Mouse (Mus musculus): ENCODE results near the gene Lactbl1.

Gene Lactbl1

DNA sequence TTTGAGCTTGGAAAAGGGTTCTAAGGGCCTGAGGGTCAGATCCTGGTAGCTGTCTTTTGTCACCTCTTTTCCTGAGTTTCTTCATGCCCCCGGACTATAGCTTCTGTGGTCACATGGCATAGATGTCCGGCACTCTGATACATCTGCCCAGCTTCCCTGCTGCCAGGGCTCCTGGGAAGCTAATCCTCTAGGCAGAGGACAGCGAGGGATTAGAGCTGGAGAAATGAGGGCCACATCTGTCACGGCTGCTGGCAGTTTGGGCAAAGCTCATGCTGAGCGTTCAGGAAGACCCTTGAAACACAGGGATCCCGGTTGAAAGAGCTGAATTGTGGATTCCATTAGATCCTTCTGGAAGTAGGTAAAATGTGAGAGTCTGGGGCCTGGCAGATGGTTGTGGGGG, at the start of gene Lactbl1:
Lactbl1 (plus strand) TSS at position 234 of the 400 bp plus-strand sequence.
- no peak for TF ChIP-seq GATA4 (IDR thresholded peaks at IDR 0.05; ENCODE audit: insufficient replicate concordance, low read length)

DNA sequence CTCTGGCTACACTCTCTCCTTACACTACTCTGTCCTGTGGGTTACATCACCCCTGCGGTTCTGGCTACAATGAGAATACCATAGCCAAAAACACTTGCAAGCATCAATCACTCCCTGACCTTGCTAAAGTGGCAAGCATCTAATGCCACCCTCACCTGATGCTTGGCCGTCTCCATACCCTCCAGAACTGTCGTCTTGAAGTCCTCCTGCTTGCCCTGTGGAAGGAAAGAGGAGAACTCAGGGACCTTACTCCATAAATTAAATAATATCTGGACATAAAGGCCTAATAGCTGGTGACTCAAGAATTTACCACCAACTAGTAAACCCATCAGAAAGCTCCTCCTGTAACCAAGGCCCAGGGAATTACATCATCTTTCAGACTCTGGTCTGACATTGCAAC, 40.5 kb upstream of the Lactbl1 start:
- no peak for TF ChIP-seq GATA4 (IDR thresholded peaks at IDR 0.05; ENCODE audit: insufficient replicate concordance, low read length)

DNA sequence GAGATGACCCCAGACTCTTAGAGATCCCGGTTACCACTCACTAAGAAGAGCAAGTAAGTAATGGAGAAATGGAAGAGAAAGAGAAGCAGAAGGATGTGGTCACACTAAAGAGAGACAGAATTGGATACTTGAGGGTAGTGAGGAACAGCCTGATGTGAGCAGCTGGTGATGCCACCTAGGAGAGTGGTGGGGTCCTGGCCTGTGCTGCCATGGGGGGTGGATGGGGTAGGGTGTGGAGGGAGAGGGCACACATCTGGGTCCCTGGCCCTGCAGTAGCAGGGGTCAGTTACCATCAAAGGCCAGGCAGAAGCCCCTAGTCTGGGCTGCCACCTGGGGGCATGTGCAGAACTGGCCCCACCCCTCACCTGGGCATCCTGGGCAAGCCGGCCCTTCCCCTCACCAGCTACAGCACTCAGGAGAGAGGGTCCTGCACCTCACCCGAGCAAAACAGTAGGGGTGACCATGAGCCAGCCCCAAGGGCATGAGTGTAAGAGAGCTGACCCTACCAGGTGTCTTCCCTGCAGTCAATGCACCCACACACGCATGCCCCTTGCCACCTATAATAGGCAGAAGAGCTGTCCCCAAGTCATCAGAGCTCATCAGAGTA, 35.1 kb upstream of the Lactbl1 start:
- no peak for TF ChIP-seq GATA4 (IDR thresholded peaks at IDR 0.05; ENCODE audit: insufficient replicate concordance, low read length)

DNA sequence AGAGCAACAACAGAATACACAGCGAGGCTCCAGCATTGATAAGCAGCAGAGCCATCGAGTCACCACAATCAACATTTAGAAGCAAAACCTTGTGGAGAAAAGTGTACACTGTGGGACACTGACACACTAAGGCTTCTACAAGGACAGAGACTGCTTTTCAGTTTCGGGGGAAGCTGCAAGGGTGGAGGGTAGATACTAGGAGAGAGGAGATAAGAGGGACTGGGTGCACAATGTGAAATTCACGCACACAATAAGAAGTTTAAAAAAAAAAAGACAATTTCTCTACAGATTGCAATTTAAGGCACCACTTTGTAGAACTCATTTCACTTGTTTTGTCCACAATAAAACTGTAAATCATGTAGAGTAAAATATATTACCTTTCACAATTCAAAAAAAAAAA, 34.4 kb upstream of the Lactbl1 start:
- TF ChIP-seq GATA4 (IDR thresholded peaks at IDR 0.05; ENCODE audit: insufficient replicate concordance, low read length), result no peak

DNA sequence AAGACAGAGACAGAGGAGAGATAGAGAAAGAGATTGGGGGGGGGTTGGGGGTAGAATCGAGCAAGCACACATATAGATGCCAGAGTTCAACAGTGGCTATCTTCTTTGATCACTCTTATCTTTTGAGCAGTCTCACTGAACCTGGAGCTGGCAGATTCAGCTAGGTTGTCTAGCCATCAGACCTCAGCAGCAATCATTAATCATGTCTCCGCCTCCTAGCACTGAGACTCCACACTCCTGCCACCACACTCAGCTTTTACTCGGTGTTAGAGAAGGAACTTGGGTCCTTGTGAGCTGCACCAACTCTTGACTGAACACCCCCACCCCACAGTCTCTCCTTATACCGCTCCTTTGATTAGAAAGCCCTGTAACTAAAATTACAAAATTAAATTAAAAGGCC, 30.3 kb upstream of the Lactbl1 start:
- peak; percentile 18; the same call in 1 of the 2 replicates for TF ChIP-seq GATA4 (IDR thresholded peaks at IDR 0.05; ENCODE audit: insufficient replicate concordance, low read length)

DNA sequence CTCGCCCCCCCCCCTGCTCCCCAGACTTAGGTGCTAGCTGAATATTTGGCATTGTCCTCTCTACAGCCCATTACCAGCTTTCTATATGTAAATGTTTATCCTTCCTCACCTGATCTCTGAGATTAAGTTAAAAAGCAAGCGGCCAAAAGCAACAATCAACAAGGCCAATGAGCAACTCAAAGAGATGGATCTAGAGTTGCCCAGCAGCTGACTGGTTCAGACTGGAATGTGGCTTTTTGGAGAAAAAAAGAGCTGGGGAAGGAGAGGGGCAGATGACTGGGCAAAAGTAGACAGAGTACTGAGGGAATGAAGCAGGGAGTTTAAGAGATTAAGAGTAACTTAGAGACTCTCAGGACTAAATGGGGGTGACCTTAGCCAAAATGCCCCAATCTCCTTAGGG, 28.4 kb upstream of the Lactbl1 start:
- no peak for TF ChIP-seq GATA4 (IDR thresholded peaks at IDR 0.05; ENCODE audit: insufficient replicate concordance, low read length)

DNA sequence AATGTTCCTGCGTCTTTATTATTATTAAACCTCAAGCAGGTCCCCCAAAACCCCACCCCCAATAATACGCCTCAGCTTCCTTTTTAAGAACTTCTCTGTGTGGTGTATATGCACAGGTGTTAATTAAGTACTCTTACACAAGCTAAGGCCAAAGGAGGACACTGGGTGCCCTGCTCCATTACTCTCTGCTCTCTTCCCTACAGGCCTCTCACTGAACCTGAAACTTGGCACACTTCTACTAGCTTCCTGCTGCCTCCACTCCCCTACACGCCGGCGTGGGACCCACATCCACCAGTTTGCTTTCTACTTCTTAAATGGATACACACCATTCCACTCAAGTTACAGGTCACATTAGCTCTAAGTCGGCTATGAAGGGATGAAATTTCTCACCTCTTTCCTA, 27.2 kb upstream of the Lactbl1 start:
- no peak for TF ChIP-seq GATA4 (IDR thresholded peaks at IDR 0.05; ENCODE audit: insufficient replicate concordance, low read length)

DNA sequence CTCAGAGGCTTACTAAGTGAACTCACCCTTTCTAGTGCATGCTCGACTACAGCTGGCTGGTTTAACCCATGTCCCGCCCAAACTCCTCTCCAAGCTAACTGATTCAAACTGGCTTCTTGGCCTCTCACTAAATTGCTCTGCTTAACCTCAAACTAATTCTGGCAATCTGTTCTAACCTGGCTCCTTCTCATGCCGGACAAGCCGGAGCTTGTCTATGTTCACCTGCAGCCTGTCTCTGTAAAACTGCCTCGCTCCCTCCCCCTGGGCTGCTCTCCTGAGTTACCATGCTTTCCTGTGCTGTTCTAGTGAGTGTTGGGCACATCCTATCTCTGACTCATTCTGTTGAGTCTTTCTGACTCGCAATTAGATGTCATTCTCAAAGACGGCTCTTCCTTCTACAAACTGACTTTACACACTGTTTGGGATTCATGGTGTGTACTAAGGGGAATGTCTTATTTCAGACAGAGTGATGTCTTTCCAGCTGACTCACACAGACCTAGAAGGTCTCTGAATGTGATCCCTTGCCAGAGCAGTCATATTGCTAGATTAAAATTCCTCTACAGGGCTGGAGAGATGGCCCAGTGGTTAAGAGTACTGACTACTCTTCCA, 24.0 kb upstream of the Lactbl1 start:
- no peak for TF ChIP-seq GATA4 (IDR thresholded peaks at IDR 0.05; ENCODE audit: insufficient replicate concordance, low read length)

DNA sequence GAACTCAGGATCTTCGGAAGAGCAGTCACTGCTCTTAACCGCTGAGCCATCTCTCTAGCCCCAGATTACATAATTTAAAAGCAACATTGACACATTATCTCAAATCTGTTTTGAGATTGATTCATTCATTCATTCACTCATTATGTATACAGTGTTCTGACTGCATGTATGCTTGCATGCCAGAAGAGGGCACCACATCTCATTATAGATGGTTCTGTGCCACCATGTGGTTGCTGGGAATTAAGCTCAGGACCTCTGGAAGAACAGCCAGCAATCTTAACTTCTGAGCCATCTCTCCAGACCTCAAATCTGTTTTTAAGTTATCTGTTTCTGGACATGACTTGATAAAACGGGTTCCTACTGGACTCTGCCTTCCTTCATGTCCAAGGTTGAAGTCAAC, 22.6 kb upstream of the Lactbl1 start:
- no peak for TF ChIP-seq GATA4 (IDR thresholded peaks at IDR 0.05; ENCODE audit: insufficient replicate concordance, low read length)

DNA sequence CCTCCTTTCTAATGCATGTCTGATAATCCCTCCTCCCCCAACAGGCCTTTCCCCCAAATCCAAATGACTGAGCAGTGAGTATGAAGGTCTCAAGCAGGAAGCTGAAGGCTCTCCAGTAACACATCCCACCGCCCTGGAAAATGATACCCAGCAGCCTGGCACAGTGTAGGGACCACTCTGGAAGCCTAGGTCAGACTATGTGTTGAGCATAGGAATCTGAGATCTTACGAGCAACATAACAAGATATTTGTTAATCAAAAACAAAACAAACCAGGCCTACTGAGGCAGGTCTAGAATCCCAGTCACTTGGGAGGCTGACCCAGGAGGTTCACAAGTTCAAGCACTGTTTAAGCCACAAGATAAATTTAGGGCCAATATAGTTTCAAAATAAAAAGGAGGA, 21.9 kb upstream of the Lactbl1 start:
- no peak for TF ChIP-seq GATA4 (IDR thresholded peaks at IDR 0.05; ENCODE audit: insufficient replicate concordance, low read length)

DNA sequence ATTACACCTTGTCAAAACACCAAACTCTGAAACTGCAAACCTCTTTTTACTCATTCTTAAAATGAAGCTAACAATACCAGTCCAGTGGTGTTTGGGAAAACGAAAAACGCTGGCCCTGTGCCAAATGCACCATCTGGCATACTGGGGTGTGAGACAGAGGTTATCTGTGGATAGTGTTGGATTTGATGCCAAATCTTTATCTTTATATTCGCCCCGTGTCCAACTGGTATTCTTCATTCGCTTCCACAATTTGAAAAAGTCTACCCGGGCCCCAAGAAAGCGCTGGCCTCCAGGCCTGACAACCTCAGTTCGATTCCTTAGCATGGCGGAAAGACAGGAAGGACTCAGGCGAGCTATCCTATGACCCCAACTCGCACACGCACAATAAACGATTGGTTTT, 20.9 kb upstream of the Lactbl1 start:
- no peak for TF ChIP-seq GATA4 (IDR thresholded peaks at IDR 0.05; ENCODE audit: insufficient replicate concordance, low read length)

DNA sequence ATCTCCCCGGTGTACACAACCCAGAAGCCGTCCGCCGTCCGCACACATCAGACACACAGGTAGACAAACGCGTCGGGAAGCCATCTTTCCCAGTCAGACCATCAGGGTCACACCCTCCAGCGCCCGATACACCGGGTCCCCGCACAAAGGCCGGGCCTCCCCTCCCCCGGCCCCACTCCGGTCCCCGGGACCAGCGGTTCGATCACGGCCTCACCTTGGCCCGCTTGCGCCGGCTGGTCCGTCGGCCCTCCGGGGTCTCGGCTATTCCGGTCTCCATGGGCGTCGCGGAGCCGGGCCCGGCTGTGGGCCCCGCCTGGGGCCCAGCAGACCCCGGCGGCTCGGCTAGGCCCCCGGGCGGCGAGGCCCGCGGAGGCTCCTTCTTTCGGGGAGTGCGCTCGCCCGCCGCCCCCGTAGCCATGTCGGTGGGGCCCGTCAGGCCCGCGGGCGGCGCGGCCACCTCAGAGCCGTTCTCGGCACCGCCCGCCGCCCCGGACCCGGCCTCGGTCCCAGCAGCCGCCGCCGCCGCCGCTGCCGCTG, 20.3 kb upstream of the Lactbl1 start:
- no peak for TF ChIP-seq GATA4 (IDR thresholded peaks at IDR 0.05; ENCODE audit: insufficient replicate concordance, low read length)

DNA sequence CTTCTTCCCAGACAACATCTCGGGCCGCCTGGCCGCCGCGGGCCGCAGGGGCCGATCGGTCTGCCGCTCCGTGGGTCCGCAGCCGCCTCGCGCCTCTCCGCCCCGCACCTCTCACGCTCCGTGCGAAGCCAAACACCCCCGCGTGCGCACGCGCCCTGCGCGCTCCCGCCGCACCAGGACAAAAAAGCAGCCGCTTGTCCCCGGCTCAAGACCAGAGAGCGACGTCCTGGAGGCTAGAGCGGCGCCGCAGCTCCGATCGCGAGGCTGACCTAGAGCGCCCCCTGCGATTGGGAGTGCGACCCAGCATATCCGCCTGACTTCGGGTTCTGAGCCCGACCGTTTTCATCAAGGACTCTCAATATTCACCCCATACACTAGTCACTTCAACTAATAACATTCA, 19.9 kb upstream of the Lactbl1 start, which contains the start of gene Kdm1a:
Kdm1a (minus strand) TSS at position 156 of the 400 bp plus-strand sequence.
- peak; percentile 56; the same call in 1 of the 2 replicates for TF ChIP-seq GATA4 (IDR thresholded peaks at IDR 0.05; ENCODE audit: insufficient replicate concordance, low read length)

DNA sequence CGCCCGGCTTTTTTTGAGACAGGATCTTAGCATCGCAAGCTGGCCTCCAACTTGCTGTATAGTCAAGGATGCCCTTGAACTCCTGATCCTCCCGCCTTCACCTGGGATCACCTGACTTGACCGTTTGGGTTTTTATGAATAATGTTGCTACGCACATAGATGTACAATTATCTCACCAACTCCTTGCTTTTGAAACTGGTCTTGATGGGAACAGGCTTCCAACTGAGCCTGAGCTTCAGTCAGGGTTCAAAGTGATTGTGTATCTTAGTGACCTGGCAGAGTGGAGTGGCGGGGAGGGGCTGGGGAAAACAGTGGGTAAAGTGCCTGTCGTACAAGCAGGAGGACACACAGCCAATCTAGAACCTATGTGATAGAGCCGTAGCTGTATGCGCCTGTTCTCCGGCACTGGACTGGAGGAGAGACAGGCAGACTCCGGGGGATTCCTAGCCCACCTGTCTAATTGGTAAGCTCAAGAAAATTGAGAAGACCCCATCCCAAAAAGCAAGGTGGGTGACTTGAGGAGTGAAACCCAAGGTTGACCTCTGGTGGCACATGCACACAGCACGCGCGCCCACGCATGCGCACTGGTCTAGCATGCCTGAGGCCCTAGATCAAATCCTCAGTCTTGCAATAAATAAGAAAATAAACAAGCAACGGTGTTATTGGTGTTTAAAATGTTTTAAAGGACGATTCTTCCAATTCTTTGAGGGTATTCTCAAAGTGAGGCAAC, 16.5 kb upstream of the Lactbl1 start:
- TF ChIP-seq GATA4 (IDR thresholded peaks at IDR 0.05; ENCODE audit: insufficient replicate concordance, low read length), result no peak

DNA sequence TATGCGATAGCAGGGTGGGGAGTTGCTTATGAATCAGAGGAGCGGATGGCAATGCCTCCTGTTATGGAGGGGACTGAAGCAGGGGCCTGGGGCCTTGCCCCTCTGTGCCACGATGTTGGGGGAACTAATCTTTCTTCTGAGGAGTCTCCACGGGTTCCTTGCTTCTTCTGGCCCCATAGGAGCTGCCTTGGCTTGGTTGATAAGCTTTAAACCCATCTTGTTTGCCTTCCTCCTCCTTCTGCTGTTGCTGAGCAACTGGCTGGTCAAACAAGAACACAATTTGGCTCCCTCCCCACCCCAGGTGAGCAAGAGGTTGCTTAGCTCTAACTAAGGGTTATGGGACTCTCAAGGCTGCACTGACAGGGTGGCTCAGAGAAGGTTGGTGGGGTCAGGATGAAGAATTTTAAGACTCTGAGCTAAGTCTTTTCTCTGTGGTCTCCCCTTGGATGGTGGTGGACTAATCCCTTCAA, 12.0 kb upstream of the Lactbl1 start, which contains the start of gene Tex46:
Tex46 (plus strand) TSS at position 51 of the 470 bp plus-strand sequence.
- no peak for TF ChIP-seq GATA4 (IDR thresholded peaks at IDR 0.05; ENCODE audit: insufficient replicate concordance, low read length)

DNA sequence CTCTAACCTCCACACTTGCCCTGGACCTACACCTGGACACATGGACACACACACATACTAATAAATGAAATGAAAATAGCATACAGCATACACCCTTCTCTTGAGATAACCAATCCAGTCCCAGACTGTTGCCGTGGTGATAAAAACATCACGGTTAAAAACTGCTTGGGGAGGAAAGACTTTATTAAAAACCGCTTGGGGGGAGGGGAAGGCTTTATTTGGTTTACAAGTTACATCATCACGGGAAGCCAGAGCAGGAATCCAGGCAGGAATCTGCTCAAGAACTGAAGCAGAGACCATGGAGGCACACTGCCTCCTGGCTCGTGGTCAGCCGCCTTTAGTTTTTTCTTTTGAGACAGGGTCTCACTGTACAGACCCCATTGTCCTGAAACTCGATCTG, 8.8 kb upstream of the Lactbl1 start:
- TF ChIP-seq GATA4 (IDR thresholded peaks at IDR 0.05; ENCODE audit: insufficient replicate concordance, low read length), result no peak

Measured in liver, adult (tissue).